Mouse (Mus musculus) layer of hippocampus, adult 9-11 months (tissue): Measurements from ENCODE around the gene Sec63.
A peak's percentile ranks its signal among the peaks of the same experiment; 100 is the strongest.

Source experiments
- DNase-seq: peaks from one replicate; pipeline ENCODE4 v3.0.0; 2022

Sec63 gene

GRCm38 (mm10) chr10:42760999-42761900 lies at the start of gene Sec63:
Sec63 (plus strand) TSS chr10:42761496.
- peak; percentile 98 for DNase-seq

GRCm38 (mm10) chr10:42714676-42715075 lies 46.6 kb upstream of the Sec63 start:
- no peak for DNase-seq

- DNase-seq: no peak
These were observed 45.8 kb upstream of the Sec63 start for GRCm38 (mm10) chr10:42715366-42716035.

- no peak for DNase-seq
These were observed 39.2 kb upstream of the Sec63 start for GRCm38 (mm10) chr10:42722116-42722515.

GRCm38 (mm10) chr10:42723275-42724232 lies 37.7 kb upstream of the Sec63 start:
- no peak for DNase-seq

GRCm38 (mm10) chr10:42729607-42730006 lies 31.7 kb upstream of the Sec63 start:
- DNase-seq: no peak

GRCm38 (mm10) chr10:42734546-42735060 lies 26.7 kb upstream of the Sec63 start:
- peak; percentile 7 for DNase-seq

GRCm38 (mm10) chr10:42751813-42752212 lies 9.5 kb upstream of the Sec63 start:
- DNase-seq: no peak

- DNase-seq: no peak
These were observed 7.0 kb upstream of the Sec63 start for GRCm38 (mm10) chr10:42754341-42754740.

- no peak for DNase-seq
These were observed 1.6 kb upstream of the Sec63 start for GRCm38 (mm10) chr10:42759741-42760140.

GRCm38 (mm10) chr10:42760329-42760728 lies 967 bp upstream of the Sec63 start:
- DNase-seq: no peak

- peak; percentile 42 for DNase-seq
These were observed 789 bp downstream of the Sec63 start for GRCm38 (mm10) chr10:42761901-42762669.

- no peak for DNase-seq
These were observed 1.4 kb downstream of the Sec63 start for GRCm38 (mm10) chr10:42762670-42763058.

- DNase-seq: no peak
These were observed 1.9 kb downstream of the Sec63 start for GRCm38 (mm10) chr10:42763246-42763645.

- no peak for DNase-seq
These were observed 4.0 kb downstream of the Sec63 start for GRCm38 (mm10) chr10:42765344-42765743.

- DNase-seq: no peak
These were observed 14.2 kb downstream of the Sec63 start for GRCm38 (mm10) chr10:42775450-42775849.

GRCm38 (mm10) chr10:42780753-42781152 lies 19.5 kb downstream of the Sec63 start:
- DNase-seq: no peak

- no peak for DNase-seq
These were observed 20.4 kb downstream of the Sec63 start for GRCm38 (mm10) chr10:42781672-42782071.

- no peak for DNase-seq
These were observed 39.6 kb downstream of the Sec63 start for GRCm38 (mm10) chr10:42800922-42801321.

- DNase-seq: no peak
These were observed 64.6 kb downstream of the Sec63 start for GRCm38 (mm10) chr10:42825923-42826322.

- DNase-seq: no peak
These were observed 65.9 kb downstream of the Sec63 start for GRCm38 (mm10) chr10:42827155-42827554.

- no peak for DNase-seq
These were observed 68.7 kb downstream of the Sec63 start for GRCm38 (mm10) chr10:42830007-42830406.
